Mouse (Mus musculus) CH12.LX (cell line): ENCODE measurements around the gene Hectd1. TPM values are rescaled to one million over a fixed set of nuclear protein-coding genes. Genes with fewer than 3 reads are reported as not detected.

Experiments
- DNase-seq: peaks from one replicate; pipeline ENCODE4 v3.0.0-alpha.2; 2013; ENCODE audit errors: extremely low read depth
- H3K27ac ChIP-seq: 2 replicates; pipeline ENCODE4 v1.5.1; 2012; ENCODE audit warnings: low read depth, mild to moderate bottlenecking, control low read depth, moderate library complexity; ENCODE audit not compliant: insufficient read depth
- H3K27me3 ChIP-seq: replicated peaks from 2 replicates; pipeline ENCODE3; 2012; ENCODE audit warnings: inconsistent platforms
- H3K36me3 ChIP-seq, 2 experiments: replicated peaks in 1 of 2; 2 replicates each; pipeline versions ENCODE3 to v1.6.1; 2012; ENCODE audit warnings: inconsistent platforms in 1 of 2, low read length in 1 of 2, mild to moderate bottlenecking in 1 of 2, mixed read lengths in 1 of 2, moderate library complexity in 1 of 2; ENCODE audit not compliant: control insufficient read depth in 1 of 2, insufficient read depth in 1 of 2
- H3K4me1 ChIP-seq, 2 experiments: 2 replicates each; pipeline ENCODE4 v1.6.1; 2012; ENCODE audit warnings: inconsistent platforms in 1 of 2, moderate library complexity in 1 of 2; ENCODE audit not compliant: insufficient read depth in 2 of 2, control insufficient read depth in 1 of 2
- H3K4me2 ChIP-seq: 2 replicates; pipeline ENCODE4 v1.6.1; 2012; ENCODE audit warnings: low read depth, mild to moderate bottlenecking, control low read depth; ENCODE audit not compliant: poor library complexity, insufficient read depth, severe bottlenecking
- H3K4me3 ChIP-seq, 3 experiments: fragments of 150-350 bp in 1 of 3; sonication (generic) in 1 of 3; replicated peaks in 1 of 3; 2 replicates each; pipeline versions ENCODE3 to v1.5.1; 2011 to 2012; ENCODE audit warnings: low read depth in 2 of 3, low read length in 2 of 3, mild to moderate bottlenecking in 2 of 3, moderate library complexity in 2 of 3, control low read depth in 1 of 3, improper control_type of control experiment in 1 of 3, inconsistent platforms in 1 of 3, mixed read lengths in 1 of 3; ENCODE audit not compliant: poor library complexity in 1 of 3
- H3K79me2 ChIP-seq: replicated peaks from 2 replicates; pipeline ENCODE4 v1.6.1; 2012; ENCODE audit warnings: mild to moderate bottlenecking, moderate library complexity; ENCODE audit not compliant: control insufficient read depth, poor library complexity, insufficient read depth, severe bottlenecking; ENCODE audit errors: extremely low read depth
- H3K9ac ChIP-seq: 2 replicates; pipeline ENCODE4 v1.6.1; 2012; ENCODE audit warnings: low read depth, mild to moderate bottlenecking, control low read depth, moderate library complexity; ENCODE audit not compliant: insufficient read depth
- H3K9me3 ChIP-seq: replicated peaks from 2 replicates; pipeline ENCODE3; 2012; ENCODE audit warnings: low read length, inconsistent platforms, mixed read lengths
- BHLHE40 ChIP-seq: IDR thresholded peaks from 2 replicates; pipeline ENCODE4 v1.6.1; 2011; ENCODE audit warnings: mild to moderate bottlenecking, low read depth, low read length, improper control_type of control experiment
- CTCF ChIP-seq, 2 experiments: IDR thresholded peaks in 1 of 2; conservative IDR thresholded peaks in 1 of 2; 2 replicates each; pipeline ENCODE4 v1.5.1; 2011 to 2012; ENCODE audit warnings: low read depth in 2 of 2, low read length in 2 of 2, improper control_type of control experiment in 1 of 2, inconsistent platforms in 1 of 2, mild to moderate bottlenecking in 1 of 2, moderate library complexity in 1 of 2
- HCFC1 ChIP-seq: IDR thresholded peaks from 2 replicates; pipeline ENCODE4 v1.6.1; 2012; ENCODE audit warnings: low read depth, mild to moderate bottlenecking, inconsistent platforms, low read length, improper control_type of control experiment
- IRF4 ChIP-seq: IDR thresholded peaks from 2 replicates; pipeline ENCODE4 v1.6.1; 2014; ENCODE audit warnings: low read depth, mild to moderate bottlenecking, inconsistent platforms, low read length, improper control_type of control experiment
- JUN ChIP-seq: IDR thresholded peaks from 2 replicates; pipeline ENCODE4 v1.6.1; 2011; ENCODE audit warnings: low read depth, mild to moderate bottlenecking, low read length, improper control_type of control experiment, moderate library complexity; ENCODE audit not compliant: insufficient read depth
- KAT2A ChIP-seq: IDR thresholded peaks from 2 replicates; pipeline ENCODE4 v1.6.1; 2012; ENCODE audit warnings: low read length, improper control_type of control experiment, inconsistent platforms; ENCODE audit not compliant: insufficient replicate concordance
- MAFK ChIP-seq: IDR thresholded peaks from 2 replicates; pipeline ENCODE4 v1.6.1; 2011; ENCODE audit warnings: low read length, improper control_type of control experiment; ENCODE audit not compliant: insufficient replicate concordance
- MAX ChIP-seq: IDR thresholded peaks from 2 replicates; pipeline ENCODE4 v1.6.1; 2011; ENCODE audit warnings: low read length, improper control_type of control experiment
- MEF2A ChIP-seq: IDR thresholded peaks from 2 replicates; pipeline ENCODE4 v1.6.1; 2014; ENCODE audit warnings: low read depth, mild to moderate bottlenecking, inconsistent platforms, low read length, improper control_type of control experiment, borderline replicate concordance
- NELFE ChIP-seq: IDR thresholded peaks from 2 replicates; pipeline ENCODE4 v1.6.1; 2011; ENCODE audit warnings: low read depth, low read length, improper control_type of control experiment
- POLR2A ChIP-seq: IDR thresholded peaks from 2 replicates; pipeline ENCODE4 v1.6.1; 2011; ENCODE audit warnings: low read depth, mild to moderate bottlenecking, improper control_type of control experiment, low read length
- RCOR1 ChIP-seq: conservative IDR thresholded peaks from 2 replicates; pipeline ENCODE4 v1.6.1; 2012; ENCODE audit warnings: low read depth, mild to moderate bottlenecking, inconsistent platforms, low read length, improper control_type of control experiment
- TBP ChIP-seq: conservative IDR thresholded peaks from 2 replicates; pipeline ENCODE4 v1.6.1; 2011; ENCODE audit warnings: low read depth, low read length, improper control_type of control experiment
- TCF12 ChIP-seq: IDR thresholded peaks from 2 replicates; pipeline ENCODE4 v1.6.1; 2014; ENCODE audit warnings: low read depth, mild to moderate bottlenecking, inconsistent platforms, low read length, improper control_type of control experiment
- UBTF ChIP-seq: IDR thresholded peaks from 2 replicates; pipeline ENCODE4 v1.6.1; 2012; ENCODE audit warnings: low read depth, mild to moderate bottlenecking, inconsistent platforms, low read length, improper control_type of control experiment, moderate library complexity
- ZKSCAN1 ChIP-seq: IDR thresholded peaks from 2 replicates; pipeline ENCODE4 v1.6.1; 2012; ENCODE audit warnings: low read depth, inconsistent platforms, low read length, improper control_type of control experiment, borderline replicate concordance
- ZNF384 ChIP-seq: IDR thresholded peaks from 2 replicates; pipeline ENCODE4 v1.6.1; 2012; ENCODE audit warnings: low read depth, low read length, improper control_type of control experiment, inconsistent platforms
- dilution Hi-C: fragments of 300-500 bp; cut with MboI; formaldehyde crosslinking; loops from 2 replicates; pipeline ENCODE4 v1.14.3; 2020; ENCODE audit warnings: low sequenced_read_pairs; ENCODE audit not compliant: extremely low pct_unique_long_range_greater_than_20kb, extremely low pct_ligation_motif_present
- in situ Hi-C: fragments of 300-500 bp; cut with MboI; formaldehyde crosslinking; loops from 3 replicates; pipeline ENCODE4 v1.14.3; 2019; ENCODE audit warnings: low sequenced_read_pairs, low pct_ligation_motif_present, low pct_unique_long_range_greater_than_20kb, mixed read lengths
- polyA plus RNA-seq: library from polyadenylated mRNA; unstranded; fragments of >175 nt; gene quantifications from 2 replicates; pipeline ENCODE4 v1.2.1, GENCODE M21; 2012; ENCODE audit warnings: low read depth; ENCODE audit not compliant: insufficient read length
- total RNA-seq, 2 experiments: library from RNA; depleted of rRNA; stranded (reverse); fragments of 300-350 nt in 1 of 2; fragments of >200 nt in 1 of 2; gene quantifications; 2 replicates each; pipeline ENCODE4 v1.2.3; 2012 to 2014

The Hectd1 gene
- total and polyA plus RNA-seq, 3 experiments = 36.2 to 42.3 (median 41.4) TPM

DNA sequence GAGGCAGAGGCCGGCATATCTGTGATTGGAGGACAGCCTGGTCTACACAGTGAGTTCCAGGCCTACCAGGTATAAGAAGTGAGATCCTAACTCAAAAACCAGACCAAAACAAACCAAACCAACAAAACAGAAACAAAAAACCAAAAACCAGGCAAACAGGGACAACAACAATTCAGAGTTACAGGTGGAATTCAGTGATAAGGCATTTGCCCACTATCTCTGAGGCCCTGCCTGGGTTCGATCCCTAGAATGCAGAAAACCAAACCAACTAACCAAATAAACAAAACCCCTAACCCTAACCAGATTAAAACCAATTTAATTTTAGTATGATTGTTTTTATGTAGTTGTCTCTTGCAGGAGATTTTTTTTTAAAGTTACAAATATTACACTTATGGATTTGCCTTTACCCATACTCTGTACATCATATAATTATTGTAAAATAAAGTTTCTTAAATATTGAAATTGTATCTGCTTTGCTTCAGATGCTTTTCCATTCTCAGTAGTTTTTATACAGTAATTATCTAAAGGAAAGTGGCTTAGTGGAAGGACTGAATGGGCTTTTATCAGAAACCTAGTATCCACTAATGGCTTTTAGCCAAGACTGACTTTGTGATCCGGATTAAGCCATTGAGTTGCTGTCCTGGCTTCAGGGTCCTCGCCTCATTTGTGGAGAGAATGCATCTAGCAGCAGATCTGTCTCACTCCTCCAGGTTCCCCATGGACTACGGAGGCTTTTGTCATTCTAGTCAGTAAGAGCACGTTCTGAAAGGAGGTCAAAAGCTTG is 12.9 kb upstream of the Hectd1 start:
- Histone ChIP-seq H3K4me2 (no peak overlapping the region), H3K4me3 (no peak overlapping the region), H3K79me2 (no peaks in the 10 kb centered on the region), H3K9me3 (no peaks in the 10 kb centered on the region), H3K4me1 (peaks cover 5 to 13% of the 10 kb centered on the region in 2 experiments; a peak in 2 of 4 replicates), H3K36me3 (no peaks in the 10 kb centered on the region), H3K27me3 (no peaks in the 10 kb centered on the region), H3K27ac (no peak overlapping the region), H3K9ac (no peak overlapping the region)
- dilution Hi-C loops (no loop called here), in situ Hi-C loops (no loop called here)
- TF ChIP-seq IRF4 = no peak
- no peak for TF ChIP-seq RCOR1
- TF ChIP-seq KAT2A = no peak
- TF ChIP-seq UBTF = no peak
- no peak for TF ChIP-seq MAFK
- no peak for TF ChIP-seq NELFE
- TF ChIP-seq TCF12 = no peak
- TF ChIP-seq HCFC1 = no peak
- TF ChIP-seq MEF2A = no peak
- TF ChIP-seq BHLHE40 = no peak
- no peak for DNase-seq

DNA sequence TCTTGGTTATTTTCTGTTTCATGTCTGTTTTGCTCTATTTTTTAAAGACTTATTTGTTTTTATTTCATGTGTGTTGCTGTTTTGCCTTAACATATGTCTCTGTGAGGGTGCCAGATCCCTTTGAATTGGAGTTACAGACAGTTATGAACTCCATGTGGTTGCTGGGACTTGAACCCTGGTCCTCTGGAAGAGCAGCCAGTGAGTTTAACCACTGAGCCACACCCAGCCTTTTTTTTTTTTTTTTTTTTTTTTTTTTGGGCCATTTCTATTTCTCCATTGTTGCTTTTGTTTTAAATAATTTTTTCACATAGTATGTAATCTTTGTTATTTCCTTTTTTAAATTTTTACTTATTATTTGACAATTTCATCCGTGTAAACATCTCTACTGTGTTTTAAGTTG is 10.5 kb upstream of the Hectd1 start:
- in situ Hi-C loops = no loop called here
- no peak overlapping the region for H3K9ac ChIP-seq

More for the DNA sequence above, 10.5 kb upstream of the Hectd1 start:
- Histone ChIP-seq H3K36me3 (no peaks in the 10 kb centered on the region), H3K9me3 (no peaks in the 10 kb centered on the region), H3K27me3 (no peaks in the 10 kb centered on the region), H3K4me1 (peaks cover 5 to 10% of the 10 kb centered on the region in 2 experiments; a peak in 2 of 4 replicates), H3K4me2 (no peak overlapping the region), H3K4me3 (no peak overlapping the region), H3K79me2 (no peaks in the 10 kb centered on the region), H3K27ac (no peak overlapping the region)
- no peak for DNase-seq
- dilution Hi-C loops = no loop called here
- TF ChIP-seq TBP (no peak), POLR2A (no peak), MAX (no peak), JUN (no peak), HCFC1 (no peak), CTCF (conservative IDR thresholded peaks at IDR 0.05 in 1 of 2, IDR thresholded peaks at IDR 0.05 in 1 of 2; ENCODE audit: low read depth in 2 of 2, low read length in 2 of 2) (no peak), ZNF384 (peak; percentile 68), ZKSCAN1 (no peak)
